Mouse (Mus musculus) neural tube, embryonic 13.5 days (tissue): ENCODE measurements around the gene Gm10273. TPM values are rescaled to one million over a fixed set of nuclear protein-coding genes. Genes with fewer than 3 reads are reported as not detected.
"Not testable (repeated sequence)": the region's sequence is repeated elsewhere in the genome, so short reads cannot be mapped to it uniquely, and the experiment has no call there.

Experiments used
- ATAC-seq: fragments of 200-750 bp; cut with Nextera tagmentation; 2 replicates; pipeline ENCODE4 v1.8.0; 2017; ENCODE audit warnings: low read depth, mild to moderate bottlenecking, moderate TSS enrichment, moderate library complexity
- H3K27ac ChIP-seq: fragments of 300-500 bp; sonication (generic); replicated peaks from 2 replicates; pipeline ENCODE4 v1.5.1; 2015; ENCODE audit warnings: moderate library complexity, mild to moderate bottlenecking, inconsistent platforms
- H3K27me3 ChIP-seq: fragments of 300-500 bp; sonication (generic); 2 replicates; pipeline ENCODE4 v1.6.1; 2015; ENCODE audit warnings: mild to moderate bottlenecking, inconsistent platforms
- H3K36me3 ChIP-seq: fragments of 300-500 bp; sonication (generic); 2 replicates; pipeline ENCODE4 v1.6.1; 2015; ENCODE audit warnings: mild to moderate bottlenecking, inconsistent platforms
- H3K4me1 ChIP-seq: fragments of 300-500 bp; sonication (generic); replicated peaks from 2 replicates; pipeline ENCODE4 v1.6.1; 2015; ENCODE audit warnings: inconsistent platforms
- H3K4me2 ChIP-seq: fragments of 300-500 bp; sonication (generic); 2 replicates; pipeline ENCODE4 v1.6.1; 2015; ENCODE audit warnings: inconsistent platforms, mild to moderate bottlenecking, moderate library complexity
- H3K4me3 ChIP-seq: fragments of 300-500 bp; sonication (generic); 2 replicates; pipeline ENCODE4 v1.5.1; 2015; ENCODE audit warnings: mild to moderate bottlenecking, inconsistent platforms
- H3K9ac ChIP-seq: fragments of 300-500 bp; sonication (generic); 2 replicates; pipeline ENCODE4 v1.6.1; 2015; ENCODE audit warnings: moderate library complexity, mild to moderate bottlenecking, inconsistent platforms
- H3K9me3 ChIP-seq: fragments of 300-500 bp; sonication (generic); 2 replicates; pipeline ENCODE4 v1.6.1; 2016; ENCODE audit warnings: inconsistent platforms
- WGBS: fragments of 180-500 bp; shearing (Covaris S2); methylation state at CpG from one replicate; pipeline ENCODE4 v1.1.7; 2015; 5-methylcytosine and 5-hydroxymethylcytosine counted together
- polyA plus RNA-seq: library from polyadenylated mRNA; unstranded; fragments of >200 nt; fragmentation: Nextera tagmentation; extraction: Ambion mirVana; gene quantifications from 2 replicates; pipeline ENCODE4 v1.2.1, GENCODE M21; 2015

The Gm10273 gene
- polyA plus RNA-seq, 1 experiment from 2014 or later: not detected

- H3K36me3 ChIP-seq: peaks cover 94% of the 10 kb centered on the region
- H3K4me1 ChIP-seq: no peaks in the 10 kb centered on the region
- H3K9ac ChIP-seq: no peak overlapping the region
- no peaks in the 10 kb centered on the region for H3K27me3 ChIP-seq
- WGBS: 90% methylated on average over 8 of the region's 8 CpGs
- H3K4me3 ChIP-seq: no peak overlapping the region
- no peak overlapping the region for H3K4me2 ChIP-seq
- H3K27ac ChIP-seq: no peak overlapping the region
- H3K9me3 ChIP-seq: no peaks in the 10 kb centered on the region
- ATAC-seq: no peak
Observed at GRCm38 (mm10) chr10:59368729-59369128, 26.7 kb upstream of the Gm10273 start.

GRCm38 (mm10) chr10:59369426-59369825 lies 26.0 kb upstream of the Gm10273 start:
- 94% methylated on average over 9 of the region's 9 CpGs for WGBS
- ATAC-seq: no peak
- Histone ChIP-seq H3K27ac (no peak overlapping the region), H3K4me2 (no peak overlapping the region), H3K9me3 (no peaks in the 10 kb centered on the region), H3K4me3 (no peak overlapping the region), H3K9ac (no peak overlapping the region), H3K27me3 (no peaks in the 10 kb centered on the region), H3K4me1 (no peaks in the 10 kb centered on the region), H3K36me3 (peaks cover 93% of the 10 kb centered on the region)

- H3K27me3 ChIP-seq: no peaks in the 10 kb centered on the region
- no peak overlapping the region for H3K9ac ChIP-seq
- peaks cover 15% of the 10 kb centered on the region for H3K36me3 ChIP-seq
- H3K4me1 ChIP-seq: 0 out of 2 replicates have a peak, but pooled peaks cover 4% of the 10 kb centered on the region
- no peak overlapping the region for H3K27ac ChIP-seq
- no peaks in the 10 kb centered on the region for H3K9me3 ChIP-seq
- H3K4me3 ChIP-seq: no peak overlapping the region
- no peak overlapping the region for H3K4me2 ChIP-seq
- WGBS: 93% methylated on average over 10 of the region's 10 CpGs
- no peak for ATAC-seq
Observed at GRCm38 (mm10) chr10:59377906-59378305, 17.5 kb upstream of the Gm10273 start.

- ATAC-seq: no peak
- 0 out of 2 replicates have a peak, but pooled peaks cover 4% of the 10 kb centered on the region for H3K4me1 ChIP-seq
- H3K4me2 ChIP-seq: no peak overlapping the region
- H3K27ac ChIP-seq: no peak overlapping the region
- H3K9ac ChIP-seq: no peak overlapping the region
- H3K9me3 ChIP-seq: no peaks in the 10 kb centered on the region
- 93% methylated on average over 4 of the region's 4 CpGs for WGBS
- peaks cover 7% of the 10 kb centered on the region for H3K36me3 ChIP-seq
- no peaks in the 10 kb centered on the region for H3K27me3 ChIP-seq
- H3K4me3 ChIP-seq: no peak overlapping the region
Observed at GRCm38 (mm10) chr10:59378728-59379127, 16.7 kb upstream of the Gm10273 start.

GRCm38 (mm10) chr10:59379927-59380326 lies 15.5 kb upstream of the Gm10273 start:
- H3K36me3 ChIP-seq: no peaks in the 10 kb centered on the region; the same call in 1 of the 2 replicates
- 56% methylated on average over 3 of the region's 3 CpGs for WGBS
- no peak overlapping the region for H3K4me2 ChIP-seq
- H3K27me3 ChIP-seq: no peaks in the 10 kb centered on the region
- no peak overlapping the region for H3K4me3 ChIP-seq
- no peak for ATAC-seq
- H3K4me1 ChIP-seq: 0 out of 2 replicates have a peak, but pooled peaks cover 4% of the 10 kb centered on the region
- H3K27ac ChIP-seq: no peak overlapping the region
- H3K9me3 ChIP-seq: no peaks in the 10 kb centered on the region
- H3K9ac ChIP-seq: no peak overlapping the region

- ATAC-seq: no peak
- WGBS: 93% methylated on average over 2 of the region's 2 CpGs
- no peak overlapping the region for H3K4me2 ChIP-seq
Observed at GRCm38 (mm10) chr10:59380411-59380821, 15.0 kb upstream of the Gm10273 start.

GRCm38 (mm10) chr10:59381563-59381962 lies 13.9 kb upstream of the Gm10273 start:
- not testable (repeated sequence) for H3K4me2 ChIP-seq, H3K4me1 ChIP-seq, H3K27ac ChIP-seq, H3K9ac ChIP-seq, H3K27me3 ChIP-seq, H3K4me3 ChIP-seq, H3K9me3 ChIP-seq, H3K36me3 ChIP-seq, ATAC-seq
- 77% methylated on average over 7 of the region's 10 CpGs for WGBS

More at GRCm38 (mm10) chr10:59380411-59380821, 15.0 kb upstream of the Gm10273 start:
- H3K9me3 ChIP-seq: no peaks in the 10 kb centered on the region
- H3K9ac ChIP-seq: no peak overlapping the region
- H3K4me3 ChIP-seq: no peak overlapping the region
- no peaks in the 10 kb centered on the region for H3K36me3 ChIP-seq
- H3K27ac ChIP-seq: no peak overlapping the region
- no peaks in the 10 kb centered on the region for H3K27me3 ChIP-seq
- H3K4me1 ChIP-seq: 0 out of 2 replicates have a peak, but pooled peaks cover 4% of the 10 kb centered on the region

DNA sequence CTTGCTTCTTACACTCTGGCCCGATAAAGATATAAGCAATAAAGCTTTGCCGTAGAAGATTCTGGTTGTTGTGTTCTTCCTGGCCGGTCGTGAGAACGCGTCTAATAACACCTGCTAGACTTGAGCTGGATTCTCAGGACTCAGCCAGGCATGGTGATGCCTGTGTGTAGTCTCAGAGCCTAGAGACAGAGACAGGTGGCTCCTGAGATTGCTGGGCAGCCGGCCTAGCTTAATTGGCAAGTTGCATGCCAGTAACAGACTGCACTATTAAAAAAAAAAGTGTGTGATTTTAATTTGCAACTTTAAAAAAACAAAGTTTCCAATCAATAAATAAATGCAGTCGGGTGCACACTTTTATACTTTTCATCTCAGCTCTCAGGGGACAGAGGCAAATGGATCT lies 8.5 kb upstream of the Gm10273 start:
- Histone ChIP-seq H3K27me3 (no peaks in the 10 kb centered on the region), H3K27ac (no peak overlapping the region), H3K36me3 (no peaks in the 10 kb centered on the region), H3K4me1 (no peaks in the 10 kb centered on the region), H3K9ac (no peak overlapping the region), H3K4me3 (no peak overlapping the region), H3K9me3 (peaks cover 13% of the 10 kb centered on the region), H3K4me2 (no peak overlapping the region)
- no peak for ATAC-seq
- 93% methylated on average over 8 of the region's 8 CpGs for WGBS

GRCm38 (mm10) chr10:59389652-59390051 lies 5.8 kb upstream of the Gm10273 start:
- Histone ChIP-seq H3K4me1 (no peaks in the 10 kb centered on the region), H3K9ac (no peak overlapping the region), H3K36me3 (no peaks in the 10 kb centered on the region), H3K27ac (no peak overlapping the region), H3K9me3 (peaks cover 13% of the 10 kb centered on the region), H3K4me2 (no peak overlapping the region), H3K4me3 (no peak overlapping the region), H3K27me3 (no peaks in the 10 kb centered on the region)
- no peak for ATAC-seq
- WGBS: 96% methylated on average over 3 of the region's 3 CpGs

- ATAC-seq: no peak
- 70% methylated on average over 4 of the region's 4 CpGs for WGBS
Observed at GRCm38 (mm10) chr10:59391907-59392306, 3.5 kb upstream of the Gm10273 start.

GRCm38 (mm10) chr10:59402899-59403792 lies 7.7 kb downstream of the Gm10273 start, which contains the start of gene Pla2g12b:
Gene Pla2g12b (plus strand): TSS chr10:59403660.
- Histone ChIP-seq H3K9ac (no peak within 1 kb of the TSS), H3K4me1 (peaks cover 4% of the 10 kb centered on the region; the same call in 1 of the 2 replicates), H3K4me2 (no peak within 1 kb of the TSS), H3K9me3 (no peaks in the 10 kb centered on the region), H3K4me3 (no peak within 1 kb of the TSS), H3K36me3 (no peaks in the 10 kb centered on the region), H3K27ac (no peak within 1 kb of the TSS), H3K27me3 (no peaks in the 10 kb centered on the region)
- ATAC-seq: no peak
- WGBS: 76% methylated on average over 21 of the region's 21 CpGs

More at GRCm38 (mm10) chr10:59391907-59392306, 3.5 kb upstream of the Gm10273 start:
- H3K9me3 ChIP-seq: peaks cover 13% of the 10 kb centered on the region
- no peak overlapping the region for H3K4me3 ChIP-seq
- H3K36me3 ChIP-seq: no peaks in the 10 kb centered on the region
- no peaks in the 10 kb centered on the region for H3K4me1 ChIP-seq
- no peak overlapping the region for H3K27ac ChIP-seq
- H3K9ac ChIP-seq: no peak overlapping the region
- H3K4me2 ChIP-seq: no peak overlapping the region
- no peaks in the 10 kb centered on the region for H3K27me3 ChIP-seq

GRCm38 (mm10) chr10:59403793-59404149 lies 8.3 kb downstream of the Gm10273 start:
- no peaks in the 10 kb centered on the region for H3K9me3 ChIP-seq
- H3K9ac ChIP-seq: no peak overlapping the region
- H3K4me2 ChIP-seq: no peak overlapping the region
- no peaks in the 10 kb centered on the region for H3K36me3 ChIP-seq
- 80% methylated on average over 10 of the region's 10 CpGs for WGBS
- no peak for ATAC-seq
- no peak overlapping the region for H3K4me3 ChIP-seq
- H3K4me1 ChIP-seq: peaks cover 4% of the 10 kb centered on the region; the same call in 1 of the 2 replicates
- no peak overlapping the region for H3K27ac ChIP-seq
- H3K27me3 ChIP-seq: no peaks in the 10 kb centered on the region
